Mouse (Mus musculus): Measurements from ENCODE around the gene Cldn20. TPM values are rescaled to one million over a fixed set of nuclear protein-coding genes. Genes with fewer than 3 reads are reported as not detected.

The Cldn20 gene
- polyA plus RNA-seq, 1 experiment: 1.0 TPM

DNA sequence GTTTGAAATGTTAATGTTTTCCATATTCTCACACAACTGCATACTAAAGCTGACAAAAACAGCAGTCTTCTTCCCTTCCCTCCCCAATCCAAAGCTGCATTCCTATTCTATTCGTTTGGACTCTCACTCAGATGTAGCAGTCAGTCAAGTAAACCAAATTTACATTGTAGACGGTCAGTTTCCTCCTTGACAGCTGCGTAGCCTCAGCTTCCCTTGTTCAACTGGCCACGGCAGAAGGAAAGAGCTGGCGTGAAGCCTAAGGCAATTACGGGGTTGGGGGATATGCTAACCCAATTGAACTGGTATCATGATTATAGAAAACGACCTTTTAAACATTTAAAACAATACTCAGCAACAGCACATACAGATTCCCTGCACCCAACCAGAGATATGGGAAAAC, 15.4 kb downstream of the Cldn20 start:
- no peak overlapping the region for H3K27ac ChIP-seq (ENCODE audit: insufficient read depth, low read length)
- no peak overlapping the region for H3K4me3 ChIP-seq (ENCODE audit: insufficient read depth, low read length)
- no peaks in the 10 kb centered on the region for H3K4me1 ChIP-seq (ENCODE audit: control insufficient read depth, insufficient read depth, low read length)
- TF ChIP-seq POLR2A (IDR thresholded peaks at IDR 0.05; ENCODE audit: extremely low read depth, insufficient read depth, low read length) (no peak), CTCF (IDR thresholded peaks at IDR 0.05; ENCODE audit: extremely low read depth, insufficient read depth, low read length) (no peak)

DNA sequence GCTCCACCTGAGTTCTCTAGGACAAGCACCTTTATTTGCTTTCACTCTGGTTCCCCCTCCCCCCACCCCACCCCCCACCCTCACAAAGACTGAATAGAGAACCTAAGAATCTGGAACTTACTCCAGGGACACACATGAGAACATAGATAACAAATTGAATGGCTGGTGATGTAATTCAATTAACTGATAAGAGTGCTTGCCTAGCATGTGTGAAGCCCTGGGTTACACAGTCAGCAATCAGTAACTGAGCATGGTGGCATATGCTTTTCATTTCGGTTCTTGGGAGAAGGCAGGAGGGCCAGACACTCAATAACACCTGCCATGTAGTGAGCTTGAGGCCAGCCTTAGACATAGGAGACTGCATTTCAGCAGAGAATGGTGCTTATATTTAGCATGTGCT, 23.9 kb downstream of the Cldn20 start:
- TF ChIP-seq CTCF (IDR thresholded peaks at IDR 0.05; ENCODE audit: extremely low read depth, insufficient read depth, low read length) (no peak), POLR2A (IDR thresholded peaks at IDR 0.05; ENCODE audit: extremely low read depth, insufficient read depth, low read length) (no peak)
- Histone ChIP-seq H3K4me1 (ENCODE audit: control insufficient read depth, insufficient read depth, low read length) (no peaks in the 10 kb centered on the region), H3K27ac (ENCODE audit: insufficient read depth, low read length) (no peak overlapping the region), H3K4me3 (ENCODE audit: insufficient read depth, low read length) (no peak overlapping the region)

DNA sequence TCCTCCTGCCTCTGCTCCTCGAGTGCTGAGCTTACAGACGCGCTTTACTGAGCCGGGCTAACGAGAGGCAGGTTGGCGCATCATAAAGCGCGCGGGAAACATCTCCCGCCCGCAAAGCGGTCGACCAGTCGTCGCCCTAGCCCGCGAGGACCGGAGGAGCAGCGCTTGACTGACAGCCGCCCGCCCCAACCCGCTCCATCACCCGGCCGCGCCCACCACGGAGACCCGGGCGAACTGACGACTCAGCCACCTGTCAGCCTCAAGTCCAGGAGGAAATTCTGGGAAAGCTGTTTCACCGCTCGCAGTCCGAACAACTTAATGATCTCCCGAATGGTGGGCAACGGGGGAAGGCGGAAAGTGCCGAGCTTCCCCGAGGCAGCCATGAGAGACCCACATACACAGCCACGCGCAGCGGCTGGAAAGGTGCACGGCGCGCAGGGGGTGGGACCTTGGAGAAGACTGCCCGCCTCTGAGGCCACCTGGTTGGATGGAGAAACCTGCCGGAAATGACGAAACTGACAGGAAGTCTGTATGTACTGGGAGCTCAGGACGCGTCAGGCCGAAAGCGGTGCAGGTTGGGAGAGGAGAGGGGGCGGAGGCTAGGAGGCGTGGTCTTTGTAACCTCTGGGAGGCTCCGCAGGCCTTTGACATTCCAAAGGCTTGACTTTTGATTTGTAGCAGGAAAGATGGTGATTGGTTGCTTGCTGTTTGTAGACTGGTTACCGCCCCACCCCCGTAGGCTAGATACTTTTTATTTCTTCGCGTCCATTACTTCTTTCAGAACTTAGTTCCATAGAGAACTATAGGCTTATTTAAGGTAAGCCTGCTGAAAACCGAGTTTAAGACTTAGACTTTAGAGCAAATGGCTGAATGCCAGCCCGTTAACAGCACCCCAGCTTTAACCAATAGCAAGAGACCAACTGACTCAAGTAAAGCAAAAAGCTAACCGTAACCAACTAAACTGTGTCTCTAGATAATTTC, 25.3 kb downstream of the Cldn20 start, which contains the start of gene Tfb1m:
TSS of gene Tfb1m (minus strand) at position 451 of the 981 bp plus-strand sequence.
- no peaks in the 10 kb centered on the region for H3K4me1 ChIP-seq (ENCODE audit: control insufficient read depth, insufficient read depth, low read length)
- TF ChIP-seq POLR2A (IDR thresholded peaks at IDR 0.05; ENCODE audit: extremely low read depth, insufficient read depth, low read length) (peak; percentile 74), CTCF (IDR thresholded peaks at IDR 0.05; ENCODE audit: extremely low read depth, insufficient read depth, low read length) (no peak)
- H3K4me3 ChIP-seq (ENCODE audit: insufficient read depth, low read length): peak within 1 kb of the TSS; percentile 62
- H3K27ac ChIP-seq (ENCODE audit: insufficient read depth, low read length): no peak within 1 kb of the TSS

DNA sequence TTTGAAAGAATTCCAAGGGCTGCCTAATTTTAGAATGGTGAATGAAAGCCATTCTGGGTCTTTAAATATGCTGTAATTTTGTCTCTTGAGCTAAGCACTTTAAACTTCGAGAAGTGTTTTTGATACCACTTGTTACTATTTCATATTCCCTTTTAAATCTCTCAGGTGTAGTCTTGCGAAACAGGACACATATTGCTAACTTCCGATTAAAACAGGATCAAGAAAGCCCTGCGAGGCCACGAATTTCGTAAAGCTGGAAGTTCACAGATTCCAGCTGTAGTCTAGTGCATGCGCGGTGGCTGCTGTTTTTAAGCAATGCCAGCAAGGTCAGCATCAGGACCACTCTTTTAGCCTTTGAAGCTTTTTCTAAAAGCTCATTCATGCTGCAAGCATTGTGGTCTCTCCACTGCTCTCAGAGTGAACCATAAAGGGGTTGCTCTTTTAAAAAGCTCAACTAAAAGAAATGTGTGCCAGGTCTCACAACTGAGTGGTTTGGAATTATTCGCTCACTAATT, 26.1 kb downstream of the Cldn20 start:
- Histone ChIP-seq H3K4me3 (ENCODE audit: insufficient read depth, low read length) (no peak overlapping the region; the same call in 1 of the 2 replicates), H3K4me1 (ENCODE audit: control insufficient read depth, insufficient read depth, low read length) (no peaks in the 10 kb centered on the region), H3K27ac (ENCODE audit: insufficient read depth, low read length) (no peak overlapping the region)
- TF ChIP-seq POLR2A (IDR thresholded peaks at IDR 0.05; ENCODE audit: extremely low read depth, insufficient read depth, low read length): no peak

DNA sequence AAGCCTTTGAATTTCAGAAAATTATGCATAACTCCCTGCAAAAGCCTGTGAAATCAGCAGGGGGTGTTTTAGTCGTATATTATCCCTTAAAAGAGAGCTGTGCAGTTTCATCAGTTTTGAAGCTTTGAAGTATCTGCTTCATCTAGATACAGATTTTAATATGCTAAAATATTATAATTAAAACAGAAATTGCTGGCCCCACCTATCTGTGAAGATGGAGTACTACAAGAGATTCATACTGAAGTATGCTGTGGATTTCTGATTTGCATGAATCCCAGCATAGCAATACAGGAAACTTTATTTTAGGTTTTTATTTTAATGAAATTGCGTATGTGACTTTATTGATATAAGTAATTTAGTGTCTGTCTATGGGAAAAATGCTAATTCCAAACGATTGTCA, 28.2 kb downstream of the Cldn20 start:
- TF ChIP-seq CTCF (IDR thresholded peaks at IDR 0.05; ENCODE audit: extremely low read depth, insufficient read depth, low read length): no peak

DNA sequence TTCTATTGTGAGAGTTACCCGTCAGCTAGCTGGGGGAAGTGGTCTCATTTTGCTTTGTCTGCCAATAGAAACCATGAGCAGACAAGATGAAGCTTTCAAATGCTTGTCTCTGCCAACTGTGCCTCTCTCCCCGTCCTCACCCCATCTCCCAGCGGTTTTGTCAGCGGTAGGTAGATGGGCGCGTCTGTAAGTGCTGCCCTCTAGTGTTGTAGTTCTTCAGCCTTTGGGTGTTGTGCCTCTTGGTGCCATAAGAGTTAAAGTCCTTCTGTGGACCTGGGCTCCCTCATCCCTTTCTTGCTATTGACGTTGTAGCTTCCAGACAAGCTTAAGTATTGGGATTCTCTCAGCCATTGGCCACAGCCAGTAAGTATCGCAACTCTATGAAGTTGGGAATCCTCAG, 30.1 kb downstream of the Cldn20 start:
- no peak for TF ChIP-seq POLR2A (IDR thresholded peaks at IDR 0.05; ENCODE audit: extremely low read depth, insufficient read depth, low read length)
- no peak for TF ChIP-seq CTCF (IDR thresholded peaks at IDR 0.05; ENCODE audit: extremely low read depth, insufficient read depth, low read length)
- H3K4me3 ChIP-seq (ENCODE audit: insufficient read depth, low read length): no peak overlapping the region
- H3K4me1 ChIP-seq (ENCODE audit: control insufficient read depth, insufficient read depth, low read length): no peaks in the 10 kb centered on the region
- no peak overlapping the region for H3K27ac ChIP-seq (ENCODE audit: insufficient read depth, low read length)

More for the DNA sequence above, 28.2 kb downstream of the Cldn20 start:
- Histone ChIP-seq H3K4me1 (ENCODE audit: control insufficient read depth, insufficient read depth, low read length) (no peaks in the 10 kb centered on the region), H3K4me3 (ENCODE audit: insufficient read depth, low read length) (no peak overlapping the region), H3K27ac (ENCODE audit: insufficient read depth, low read length) (no peak overlapping the region)

DNA sequence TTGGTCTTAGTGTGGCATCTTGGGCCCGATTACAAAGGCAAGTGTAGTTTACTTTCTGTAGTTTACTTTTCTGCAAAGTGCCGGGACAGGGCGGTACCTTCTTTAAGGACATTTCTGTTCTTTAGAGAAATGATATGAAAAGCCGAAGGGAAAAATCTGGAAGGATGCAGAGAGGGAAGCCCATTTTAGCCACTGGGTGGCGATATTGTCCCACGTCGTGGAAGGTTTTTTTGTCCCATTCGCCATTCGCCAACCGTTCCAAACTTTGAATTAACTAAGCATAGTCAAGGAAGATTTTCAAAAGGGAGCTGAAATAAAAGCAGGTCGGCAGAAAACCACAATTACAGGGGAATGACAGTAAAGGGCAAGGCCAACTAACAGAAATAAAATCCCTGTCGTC, 38.5 kb downstream of the Cldn20 start:
- no peak overlapping the region for H3K4me3 ChIP-seq (ENCODE audit: insufficient read depth, low read length)
- no peak overlapping the region for H3K27ac ChIP-seq (ENCODE audit: insufficient read depth, low read length)
- no peaks in the 10 kb centered on the region; the same call in 1 of the 2 replicates for H3K4me1 ChIP-seq (ENCODE audit: control insufficient read depth, insufficient read depth, low read length)
- TF ChIP-seq CTCF (IDR thresholded peaks at IDR 0.05; ENCODE audit: extremely low read depth, insufficient read depth, low read length): peak; percentile 85
- TF ChIP-seq POLR2A (IDR thresholded peaks at IDR 0.05; ENCODE audit: extremely low read depth, insufficient read depth, low read length): no peak

Other genes starting within 250 kb of the Cldn20 start
- 65.3 and 75.3 TPM in 2 replicates for gene Tiam2, start 206.0 kb upstream of the Cldn20 start, polyA plus RNA-seq (2012; rRNA removed)
- 6.0 and 7.2 TPM in 2 replicates for gene Tfb1m, start 25.2 kb downstream of the Cldn20 start, polyA plus RNA-seq (2012; rRNA removed)
- not detected in 2 replicates for gene Nox3, start 163.7 kb downstream of the Cldn20 start, polyA plus RNA-seq (2012; rRNA removed)